Mouse (Mus musculus) hindbrain, embryonic 14.5 days (tissue): ENCODE results near the gene Gm45234. TPM values are rescaled to one million over a fixed set of nuclear protein-coding genes. Genes with fewer than 3 reads are reported as not detected.
"Not testable (repeated sequence)": the region's sequence is repeated elsewhere in the genome, so short reads cannot be mapped to it uniquely, and the experiment has no call there.

ENCODE experiments used
- ATAC-seq: fragments of 200-750 bp; cut with Nextera tagmentation; 2 replicates; pipeline ENCODE4 v1.8.0; 2017; ENCODE audit warnings: moderate number of reproducible peaks, mild to moderate bottlenecking, moderate TSS enrichment, moderate library complexity; ENCODE audit not compliant: low FRiP score
- DNase-seq: peaks from one replicate; pipeline ENCODE4 v3.0.0-alpha.2; 2015; ENCODE audit warnings: low spot score
- H3K27ac ChIP-seq: fragments of 300-500 bp; sonication (generic); 2 replicates; pipeline ENCODE4 v1.5.1; 2014; ENCODE audit warnings: mild to moderate bottlenecking, moderate library complexity
- H3K27me3 ChIP-seq: fragments of 300-500 bp; sonication (generic); 2 replicates; pipeline ENCODE4 v1.6.1; 2014; ENCODE audit warnings: mild to moderate bottlenecking, low read length, mixed read lengths; ENCODE audit not compliant: control insufficient read depth, insufficient read depth
- H3K36me3 ChIP-seq: fragments of 300-500 bp; sonication (generic); replicated peaks from 2 replicates; pipeline ENCODE4 v1.6.1; 2014; ENCODE audit not compliant: control insufficient read depth, insufficient read depth
- H3K4me1 ChIP-seq: fragments of 300-500 bp; sonication (generic); replicated peaks from 2 replicates; pipeline ENCODE4 v1.6.1; 2014; ENCODE audit warnings: antibody characterized with exemption, low read length, mixed read lengths; ENCODE audit not compliant: control insufficient read depth, insufficient read depth
- H3K4me2 ChIP-seq: fragments of 300-500 bp; sonication (generic); replicated peaks from 2 replicates; pipeline ENCODE4 v1.6.1; 2014; ENCODE audit warnings: mild to moderate bottlenecking, moderate library complexity
- H3K4me3 ChIP-seq: fragments of 300-500 bp; sonication (generic); replicated peaks from 2 replicates; pipeline ENCODE4 v1.5.1; 2014; ENCODE audit warnings: mild to moderate bottlenecking, low read length
- H3K9ac ChIP-seq: fragments of 300-500 bp; sonication (generic); 2 replicates; pipeline ENCODE4 v1.6.1; 2014
- H3K9me3 ChIP-seq: fragments of 300-500 bp; sonication (generic); 2 replicates; pipeline ENCODE4 v1.6.1; 2016; ENCODE audit warnings: low read length; ENCODE audit not compliant: control insufficient read depth
- WGBS: fragments of 180-500 bp; shearing (Covaris S2); extraction: QIAGEN DNeasy Blood & Tissue Kit; methylation state at CpG from one replicate; pipeline ENCODE4 v1.1.7; 2014; 5-methylcytosine and 5-hydroxymethylcytosine counted together
- polyA plus RNA-seq: library from polyadenylated mRNA; unstranded; fragments of >200 nt; fragmentation: Nextera tagmentation; extraction: Ambion mirVana; gene quantifications from 2 replicates; pipeline ENCODE4 v1.2.1, GENCODE M21; 2014

The Gm45234 gene
- not detected in 2 replicates for polyA plus RNA-seq

GRCm38 (mm10) chr6:124755831-124756595 is at the start of gene Gm45234, which contains the start of gene Atn1:
Gene Gm45234 (minus strand): TSS chr6:124756021.
Gene Atn1 (minus strand): TSS chr6:124756524.
- Histone ChIP-seq H3K36me3 (peaks cover 10% of the 10 kb centered on the region), H3K27ac (peak within 1 kb of the TSS; percentile 97), H3K4me1 (peaks cover 44% of the 10 kb centered on the region), H3K4me2 (peak within 1 kb of the TSS; percentile 78), H3K27me3 (no peaks in the 10 kb centered on the region), H3K9me3 (no peaks in the 10 kb centered on the region), H3K9ac (peak within 1 kb of the TSS; percentile 94), H3K4me3 (peak within 1 kb of the TSS; percentile 78)
- ATAC-seq (peak; percentile 49), DNase-seq (peak; percentile 56)
- WGBS, result under 1% methylated on average over 35 of the region's 100 CpGs

GRCm38 (mm10) chr6:124804341-124804740 is 48.5 kb upstream of the Gm45234 start:
- Histone ChIP-seq H3K4me1 (peaks cover 19% of the 10 kb centered on the region), H3K9ac (no peak overlapping the region), H3K4me2 (no peak overlapping the region), H3K9me3 (no peaks in the 10 kb centered on the region), H3K27ac (no peak overlapping the region), H3K4me3 (no peak overlapping the region), H3K27me3 (no peaks in the 10 kb centered on the region), H3K36me3 (no peaks in the 10 kb centered on the region)
- ATAC-seq, result no peak
- DNase-seq, result no peak
- 88% methylated on average over 3 of the region's 3 CpGs for WGBS

- not testable (repeated sequence) for DNase-seq, H3K27me3 ChIP-seq, ATAC-seq, H3K4me2 ChIP-seq, H3K4me3 ChIP-seq, H3K9me3 ChIP-seq, H3K27ac ChIP-seq, H3K36me3 ChIP-seq, H3K9ac ChIP-seq
- WGBS, result 97% methylated on average over 4 of the region's 4 CpGs
- peaks cover 15% of the 10 kb centered on the region for H3K4me1 ChIP-seq
These were observed 47.9 kb upstream of the Gm45234 start for GRCm38 (mm10) chr6:124803691-124804090.

- DNase-seq, result no peak
- 78% methylated on average over 3 of the region's 3 CpGs for WGBS
- Histone ChIP-seq H3K4me3 (no peak overlapping the region), H3K9ac (no peak overlapping the region), H3K9me3 (no peaks in the 10 kb centered on the region), H3K4me1 (peaks cover 12% of the 10 kb centered on the region), H3K27ac (no peak overlapping the region), H3K36me3 (no peaks in the 10 kb centered on the region), H3K4me2 (no peak overlapping the region), H3K27me3 (no peaks in the 10 kb centered on the region)
- ATAC-seq, result no peak
These were observed 47.2 kb upstream of the Gm45234 start for GRCm38 (mm10) chr6:124803061-124803460.

- H3K4me3 ChIP-seq, H3K27ac ChIP-seq, H3K36me3 ChIP-seq, H3K4me2 ChIP-seq, H3K9me3 ChIP-seq, DNase-seq, H3K9ac ChIP-seq, H3K27me3 ChIP-seq, ATAC-seq: not testable (repeated sequence)
- 24% methylated on average over 4 of the region's 9 CpGs for WGBS
- H3K4me1 ChIP-seq, result peaks cover 11% of the 10 kb centered on the region
These were observed 46.6 kb upstream of the Gm45234 start for GRCm38 (mm10) chr6:124802400-124802799.

- H3K4me2 ChIP-seq, result no peak overlapping the region
- 86% methylated on average over 2 of the region's 2 CpGs for WGBS
- no peak overlapping the region for H3K9ac ChIP-seq
- no peaks in the 10 kb centered on the region for H3K4me1 ChIP-seq
- no peaks in the 10 kb centered on the region for H3K9me3 ChIP-seq
- no peaks in the 10 kb centered on the region for H3K27me3 ChIP-seq
- ATAC-seq, result no peak
- H3K36me3 ChIP-seq, result no peaks in the 10 kb centered on the region
- H3K4me3 ChIP-seq, result no peak overlapping the region
- no peak for DNase-seq
- no peak overlapping the region for H3K27ac ChIP-seq
These were observed 40.4 kb upstream of the Gm45234 start for GRCm38 (mm10) chr6:124796200-124796599.

GRCm38 (mm10) chr6:124795781-124796180 is 40.0 kb upstream of the Gm45234 start:
- no peak overlapping the region for H3K9ac ChIP-seq
- H3K4me3 ChIP-seq, result no peak overlapping the region
- H3K27me3 ChIP-seq, result no peaks in the 10 kb centered on the region
- no peak overlapping the region for H3K27ac ChIP-seq
- DNase-seq (no peak), ATAC-seq (no peak)
- H3K9me3 ChIP-seq, result no peaks in the 10 kb centered on the region
- no peak overlapping the region for H3K4me2 ChIP-seq
- no peaks in the 10 kb centered on the region for H3K36me3 ChIP-seq
- 73% methylated on average over 4 of the region's 4 CpGs for WGBS
- no peaks in the 10 kb centered on the region for H3K4me1 ChIP-seq

GRCm38 (mm10) chr6:124791911-124792310 is 36.1 kb upstream of the Gm45234 start:
- H3K4me1 ChIP-seq, result 0 out of 2 replicates have a peak, but pooled peaks cover 3% of the 10 kb centered on the region
- 89% methylated on average over 3 of the region's 3 CpGs for WGBS
- no peak for DNase-seq

GRCm38 (mm10) chr6:124790121-124790520 is 34.3 kb upstream of the Gm45234 start:
- no peaks in the 10 kb centered on the region for H3K36me3 ChIP-seq
- H3K4me2 ChIP-seq, result no peak overlapping the region
- no peak for ATAC-seq
- H3K27me3 ChIP-seq, result no peaks in the 10 kb centered on the region
- H3K4me3 ChIP-seq, result no peak overlapping the region
- no peak overlapping the region for H3K27ac ChIP-seq
- no peak for DNase-seq
- 79% methylated on average over 4 of the region's 4 CpGs for WGBS
- no peak overlapping the region for H3K9ac ChIP-seq
- no peaks in the 10 kb centered on the region for H3K9me3 ChIP-seq
- H3K4me1 ChIP-seq, result 0 out of 2 replicates have a peak, but pooled peaks cover 3% of the 10 kb centered on the region

More at GRCm38 (mm10) chr6:124791911-124792310, 36.1 kb upstream of the Gm45234 start:
- Histone ChIP-seq H3K4me2 (no peak overlapping the region), H3K27ac (no peak overlapping the region), H3K27me3 (no peaks in the 10 kb centered on the region), H3K4me3 (no peak overlapping the region), H3K9ac (no peak overlapping the region), H3K9me3 (no peaks in the 10 kb centered on the region), H3K36me3 (no peaks in the 10 kb centered on the region)
- no peak for ATAC-seq
